Mouse (Mus musculus) heart, adult 2 months (tissue): ENCODE data around the gene Flnb.

Experiments used
- CTCF ChIP-seq: fragments of 200-600 bp; IDR thresholded peaks from 2 replicates; pipeline ENCODE4 v1.8.1; 2022; ENCODE audit warnings: antibody characterized with exemption, mild to moderate bottlenecking, moderate library complexity
- POLR2A ChIP-seq: fragments of 200-500 bp; IDR thresholded peaks from 2 replicates; pipeline ENCODE4 v1.6.1; 2011; ENCODE audit warnings: mild to moderate bottlenecking, low read depth, low read length, control low read depth; ENCODE audit not compliant: insufficient read depth

- TF ChIP-seq CTCF = no peak
- no peak for TF ChIP-seq POLR2A
Measured at GRCm38 (mm10) chr14:7914461-7914860, 96.7 kb downstream of the Flnb start.
